Mouse (Mus musculus): Measurements from ENCODE around the gene Dnmbp.

DNA sequence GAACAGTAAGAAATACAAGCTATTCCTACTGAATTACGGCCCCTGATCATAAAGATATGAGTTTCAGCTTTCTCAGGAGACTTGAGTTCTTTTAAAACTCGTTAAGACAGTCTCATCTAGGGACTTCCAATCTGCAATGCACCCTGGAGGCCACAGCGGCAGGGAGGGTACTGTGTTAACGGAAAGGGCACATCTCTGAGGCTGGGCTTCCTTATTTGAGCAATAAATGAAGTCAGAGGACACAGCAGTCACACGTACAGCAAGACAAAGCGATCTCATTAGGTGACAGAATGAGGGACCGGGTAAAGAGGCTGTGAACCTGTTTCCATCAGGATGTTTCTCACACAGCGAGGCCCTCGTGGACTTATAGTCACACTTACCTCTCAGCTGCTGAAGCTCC lies 39.3 kb downstream of the Dnmbp start:
- TF ChIP-seq CTCF (conservative IDR thresholded peaks at IDR 0.05; ENCODE audit: insufficient read depth, insufficient read length, low read depth, low read length): no peak
- no peak for TF ChIP-seq POLR2A (IDR thresholded peaks at IDR 0.05; ENCODE audit: low read depth, low read length)
